In the genomic region with DNA sequence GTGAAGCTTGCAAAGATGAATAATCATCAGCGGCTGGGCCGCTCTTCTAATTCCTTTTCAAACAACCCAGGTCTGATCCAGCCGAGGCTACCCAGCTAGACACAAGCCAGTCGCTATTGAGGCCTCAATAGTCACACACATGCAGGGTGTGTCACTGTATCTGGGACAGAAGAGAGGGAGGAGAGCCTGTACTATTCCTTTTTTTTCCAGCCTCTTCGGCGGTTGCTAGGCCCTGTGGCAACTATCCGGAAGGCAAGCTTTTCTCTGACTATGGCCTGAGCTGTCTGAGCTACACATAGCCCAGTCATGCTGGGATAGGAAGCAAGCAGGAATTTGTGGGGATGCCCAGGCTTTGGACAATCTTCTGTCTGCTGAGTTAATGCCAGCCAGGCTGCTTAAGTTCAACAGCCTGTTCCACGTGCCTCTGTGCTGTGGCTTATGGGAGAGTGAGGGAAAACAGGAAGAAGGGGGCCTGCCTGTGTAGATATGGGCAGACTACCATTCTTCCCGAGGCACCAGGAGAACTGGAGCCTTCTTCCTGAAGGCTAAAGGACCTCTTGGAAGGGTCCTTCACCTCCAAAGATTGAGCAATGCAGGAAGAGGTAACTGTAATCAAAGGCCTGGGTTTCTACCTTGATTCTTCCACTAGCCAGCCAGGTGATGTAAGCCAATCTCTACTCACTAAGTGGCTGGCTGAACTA, we compare ENCODE assay signal across 10 mouse cellular contexts.
DNase-seq lines count a peak whose midpoint lies in the region; ATAC-seq and TF ChIP-seq lines count a peak whose summit lies in the region.
"Had no signal": no experiment of that assay in that cellular context is flagged by ENCODE, and none has a peak within 500 bp of the region (broad histone marks: within the 10 kb centered on the region; RNA-seq: fewer than 3 reads in every experiment).

No protein-coding gene starts in this region.

- 41% methylated on average over 9 of the region's 9 CpGs for WGBS in neural tube, embryonic 13.5 days
- 22% methylated on average over 9 of the region's 9 CpGs for WGBS in forebrain, embryonic 16.5 days
- 52% methylated on average over 9 of the region's 9 CpGs for WGBS in lung, postnatal 0 days
- 44% methylated on average over 9 of the region's 9 CpGs for WGBS in liver, embryonic 12.5 days (ENCODE audit: insufficient replicate concordance)
- WGBS in intestine, postnatal 0 days: 43% methylated on average over 9 of the region's 9 CpGs

- peaks cover 28% of the 10 kb centered on the region for H3K4me1 ChIP-seq in neural tube, embryonic 13.5 days (replicated peaks)
- peaks cover 26% of the 10 kb centered on the region for H3K4me1 ChIP-seq in forebrain, embryonic 16.5 days (replicated peaks; ENCODE audit: control insufficient read depth, insufficient read depth, low read length)
- H3K4me1 ChIP-seq in lung, postnatal 0 days (ENCODE audit: insufficient read depth, low read depth, low read length): peaks cover 5% of the 10 kb centered on the region; the same call in 1 of the 2 replicates
- H3K4me1 ChIP-seq in liver, embryonic 12.5 days: no peaks in the 10 kb centered on the region
- 0 out of 2 replicates have a peak, but pooled peaks cover 2% of the 10 kb centered on the region for H3K4me1 ChIP-seq in intestine, postnatal 0 days (replicated peaks; ENCODE audit: control insufficient read depth, insufficient read depth, low read length)
- H3K4me1 ChIP-seq: megakaryocyte, embryonic 14.5 days had no signal

- no peak for DNase-seq in neural tube, embryonic 10.5 days (ENCODE audit: extremely low spot score, low spot score)
- peak; percentile 82 for DNase-seq in lung, postnatal 0 days (ENCODE audit: low spot score)
- DNase-seq in retina, postnatal 1 day: peak; percentile 53
- no peak for DNase-seq in kidney, postnatal 4 days

- TF ChIP-seq EP300 in lung, postnatal 0 days (IDR thresholded peaks at IDR 0.05): peak; percentile 69

- no peaks in the 10 kb centered on the region for H3K36me3 ChIP-seq in neural tube, embryonic 13.5 days
- no peaks in the 10 kb centered on the region for H3K36me3 ChIP-seq in forebrain, embryonic 16.5 days (ENCODE audit: control insufficient read depth, insufficient read depth)
- H3K36me3 ChIP-seq in lung, postnatal 0 days (ENCODE audit: insufficient read depth, low read length): no peaks in the 10 kb centered on the region
- no peaks in the 10 kb centered on the region for H3K36me3 ChIP-seq in liver, embryonic 12.5 days
- H3K36me3 ChIP-seq in intestine, postnatal 0 days (ENCODE audit: control insufficient read depth, insufficient read depth): no peaks in the 10 kb centered on the region

- no peaks in the 10 kb centered on the region for H3K9me3 ChIP-seq in neural tube, embryonic 13.5 days
- no peaks in the 10 kb centered on the region for H3K9me3 ChIP-seq in forebrain, embryonic 16.5 days (ENCODE audit: control insufficient read depth, low read length)
- H3K9me3 ChIP-seq in lung, postnatal 0 days (ENCODE audit: low read length): no peaks in the 10 kb centered on the region
- H3K9me3 ChIP-seq in liver, embryonic 12.5 days (replicated peaks): no peaks in the 10 kb centered on the region
- H3K9me3 ChIP-seq in intestine, postnatal 0 days (ENCODE audit: control insufficient read depth): no peaks in the 10 kb centered on the region

- H3K4me3 ChIP-seq in neural tube, embryonic 13.5 days: no peak overlapping the region
- H3K4me3 ChIP-seq in forebrain, embryonic 16.5 days (replicated peaks; ENCODE audit: low read length): no peak overlapping the region
- H3K4me3 ChIP-seq in lung, postnatal 0 days (ENCODE audit: low read depth, low read length): no peak overlapping the region
- no peak overlapping the region for H3K4me3 ChIP-seq in liver, embryonic 12.5 days
- no peak overlapping the region for H3K4me3 ChIP-seq in intestine, postnatal 0 days (ENCODE audit: low read depth, low read length)
- H3K4me3 ChIP-seq: megakaryocyte, embryonic 14.5 days had no signal

- no peak for TF ChIP-seq CTCF in lung, postnatal 0 days (IDR thresholded peaks at IDR 0.05)
- no peak for TF ChIP-seq CTCF in intestine, postnatal 0 days (IDR thresholded peaks at IDR 0.05; ENCODE audit: low read depth)

- H3K27ac ChIP-seq in neural tube, embryonic 13.5 days (replicated peaks): peak overlapping the region; percentile 54
- peak overlapping the region; percentile 78 for H3K27ac ChIP-seq in forebrain, embryonic 16.5 days (ENCODE audit: low read length)
- H3K27ac ChIP-seq in lung, postnatal 0 days (ENCODE audit: low read length): peak overlapping the region; percentile 49
- no peak overlapping the region for H3K27ac ChIP-seq in liver, embryonic 12.5 days
- no peak overlapping the region for H3K27ac ChIP-seq in intestine, postnatal 0 days (ENCODE audit: low read depth, low read length)
- H3K27ac ChIP-seq: stomach, postnatal 0 days had no signal

- no peak overlapping the region for H3K4me2 ChIP-seq in neural tube, embryonic 13.5 days
- H3K4me2 ChIP-seq in forebrain, embryonic 16.5 days (ENCODE audit: low read length): no peak overlapping the region
- no peak overlapping the region for H3K4me2 ChIP-seq in lung, postnatal 0 days (replicated peaks; ENCODE audit: low read depth, low read length)
- H3K4me2 ChIP-seq in liver, embryonic 12.5 days: no peak overlapping the region
- H3K4me2 ChIP-seq in intestine, postnatal 0 days (replicated peaks; ENCODE audit: low read depth): no peak overlapping the region

- no peak; the same call in 1 of the 2 replicates for ATAC-seq in neural tube, embryonic 13.5 days (ENCODE audit: low read depth)
- peak; percentile 13; the same call in 1 of the 2 replicates for ATAC-seq in forebrain, embryonic 16.5 days
- ATAC-seq in lung, postnatal 0 days: peak; percentile 90
- no peak for ATAC-seq in liver, embryonic 12.5 days
- no peak for ATAC-seq in intestine, postnatal 0 days

- H3K9ac ChIP-seq in neural tube, embryonic 13.5 days: no peak overlapping the region
- H3K9ac ChIP-seq in forebrain, embryonic 16.5 days (replicated peaks; ENCODE audit: low read depth, low read length): peak overlapping the region; percentile 3; the same call in 1 of the 2 replicates
- no peak overlapping the region for H3K9ac ChIP-seq in lung, postnatal 0 days (replicated peaks; ENCODE audit: low read depth)
- H3K9ac ChIP-seq in liver, embryonic 12.5 days: no peak overlapping the region
- H3K9ac ChIP-seq in intestine, postnatal 0 days (ENCODE audit: low read depth, low read length): no peak overlapping the region

- no peaks in the 10 kb centered on the region for H3K27me3 ChIP-seq in neural tube, embryonic 13.5 days
- no peaks in the 10 kb centered on the region for H3K27me3 ChIP-seq in forebrain, embryonic 16.5 days (replicated peaks; ENCODE audit: control insufficient read depth, insufficient read depth, low read length)
- no peaks in the 10 kb centered on the region for H3K27me3 ChIP-seq in lung, postnatal 0 days (replicated peaks; ENCODE audit: insufficient read depth, low read length)
- no peaks in the 10 kb centered on the region for H3K27me3 ChIP-seq in liver, embryonic 12.5 days (replicated peaks)
- no peaks in the 10 kb centered on the region for H3K27me3 ChIP-seq in intestine, postnatal 0 days (replicated peaks; ENCODE audit: control insufficient read depth, insufficient read depth, low read length)
- H3K27me3 ChIP-seq: megakaryocyte, embryonic 14.5 days had no signal

Comparison
In these comparisons a context has a peak if more than half of its experiments do, and no peak if none do; other contexts are left out.
1. ATAC-seq: peak in forebrain, embryonic 16.5 days (single experiment) and lung, postnatal 0 days (single experiment); none in neural tube, embryonic 13.5 days (single experiment), liver, embryonic 12.5 days (single experiment) and intestine, postnatal 0 days (single experiment).
2. H3K27ac ChIP-seq: peak in neural tube, embryonic 13.5 days (single experiment), forebrain, embryonic 16.5 days (single experiment) and lung, postnatal 0 days (single experiment); none in liver, embryonic 12.5 days (single experiment) and intestine, postnatal 0 days (single experiment).
3. DNase-seq: peak in lung, postnatal 0 days (single experiment) and retina, postnatal 1 day (single experiment); none in neural tube, embryonic 10.5 days (single experiment) and kidney, postnatal 4 days (0 of 2).